Mouse (Mus musculus) spleen, adult 2 months (tissue): ENCODE measurements around the gene Meiob. TPM values are rescaled to one million over a fixed set of nuclear protein-coding genes. Genes with fewer than 3 reads are reported as not detected.

Source experiments
- DNase-seq, 2 experiments: peaks; one replicate each; pipeline versions ENCODE4 v3.0.0 to v3.0.0-alpha.2; 2012 to 2021; ENCODE audit warnings: low spot score in 2 of 2, low read depth in 1 of 2
- H3K27ac ChIP-seq: fragments of 200-500 bp; 2 replicates; pipeline ENCODE4 v1.5.1; 2012; ENCODE audit warnings: low read length, inconsistent platforms; ENCODE audit not compliant: insufficient read depth
- H3K27me3 ChIP-seq: fragments of 200-500 bp; 2 replicates; pipeline ENCODE4 v1.6.1; 2012; ENCODE audit warnings: mild to moderate bottlenecking, moderate library complexity, low read length, inconsistent platforms; ENCODE audit not compliant: control insufficient read depth, insufficient read depth
- H3K36me3 ChIP-seq: fragments of 200-500 bp; 2 replicates; pipeline ENCODE4 v1.6.1; 2012; ENCODE audit warnings: mild to moderate bottlenecking, low read length, inconsistent platforms; ENCODE audit not compliant: control insufficient read depth, insufficient read depth
- H3K4me1 ChIP-seq: fragments of 200-500 bp; 2 replicates; pipeline ENCODE4 v1.6.1; 2011; ENCODE audit warnings: inconsistent platforms; ENCODE audit not compliant: control insufficient read depth, insufficient read depth, insufficient read length
- H3K4me3 ChIP-seq: fragments of 200-500 bp; 2 replicates; pipeline ENCODE4 v1.5.1; 2011; ENCODE audit warnings: mild to moderate bottlenecking, inconsistent platforms; ENCODE audit not compliant: insufficient read depth, insufficient read length; ENCODE audit errors: extremely low read depth
- CTCF ChIP-seq: fragments of 200-500 bp; IDR thresholded peaks from 2 replicates; pipeline ENCODE4 v1.5.1; 2011; ENCODE audit warnings: mild to moderate bottlenecking, inconsistent platforms; ENCODE audit not compliant: insufficient read depth, insufficient read length, insufficient replicate concordance; ENCODE audit errors: extremely low read depth
- POLR2A ChIP-seq: fragments of 200-500 bp; IDR thresholded peaks from 2 replicates; pipeline ENCODE4 v1.6.1; 2011; ENCODE audit warnings: low read depth, low read length, inconsistent platforms
- WGBS: fragments of 180-500 bp; shearing (Covaris S2); methylation state at CpG from one replicate; pipeline ENCODE4 v1.1.7; 2018; 5-methylcytosine and 5-hydroxymethylcytosine counted together
- polyA plus RNA-seq: library from polyadenylated mRNA; depleted of rRNA; stranded (reverse); fragments of >200 nt; gene quantifications from 2 replicates; pipeline ENCODE4 v1.2.3, GENCODE M21; 2012

Gene Meiob
- polyA plus RNA-seq, 1 experiment = not detected

- H3K36me3 ChIP-seq = no peaks in the 10 kb centered on the region
- TF ChIP-seq POLR2A = no peak
- no peak for TF ChIP-seq CTCF
- H3K27me3 ChIP-seq = peaks cover 2% of the 10 kb centered on the region; the same call in 1 of the 2 replicates
- no peak for DNase-seq
- H3K27ac ChIP-seq = no peak overlapping the region
- WGBS = 71% methylated on average over 9 of the region's 9 CpGs
- peaks cover under 1% of the 10 kb centered on the region; the same call in 1 of the 2 replicates for H3K4me1 ChIP-seq
- no peak overlapping the region for H3K4me3 ChIP-seq
Measured at GRCm38 (mm10) chr17:24798229-24798628, 5.9 kb upstream of the Meiob start.

- no peak for DNase-seq
- Histone ChIP-seq H3K4me1 (peaks cover 9% of the 10 kb centered on the region; the same call in 1 of the 2 replicates), H3K27me3 (peaks cover 6% of the 10 kb centered on the region), H3K27ac (no peak overlapping the region), H3K36me3 (no peaks in the 10 kb centered on the region), H3K4me3 (no peak overlapping the region)
- no peak for TF ChIP-seq CTCF
- TF ChIP-seq POLR2A = no peak
- WGBS = 93% methylated on average over 4 of the region's 4 CpGs
Measured at GRCm38 (mm10) chr17:24799476-24799875, 4.6 kb upstream of the Meiob start.

- Histone ChIP-seq H3K4me3 (no peak overlapping the region), H3K27me3 (peaks cover 6% of the 10 kb centered on the region), H3K27ac (no peak overlapping the region), H3K36me3 (no peaks in the 10 kb centered on the region), H3K4me1 (peaks cover 9% of the 10 kb centered on the region; the same call in 1 of the 2 replicates)
- 61% methylated on average over 3 of the region's 3 CpGs for WGBS
- no peak for DNase-seq
- TF ChIP-seq CTCF (no peak), POLR2A (no peak)
Measured at GRCm38 (mm10) chr17:24800524-24800923, 3.6 kb upstream of the Meiob start.

GRCm38 (mm10) chr17:24811211-24811610 is 7.1 kb downstream of the Meiob start:
- WGBS = 80% methylated on average over 3 of the region's 3 CpGs
- no peak for DNase-seq
- Histone ChIP-seq H3K27me3 (0 out of 2 replicates have a peak, but pooled peaks cover 2% of the 10 kb centered on the region), H3K4me3 (no peak overlapping the region), H3K4me1 (no peaks in the 10 kb centered on the region), H3K27ac (no peak overlapping the region), H3K36me3 (no peaks in the 10 kb centered on the region)
- no peak for TF ChIP-seq CTCF
- TF ChIP-seq POLR2A = no peak

DNA sequence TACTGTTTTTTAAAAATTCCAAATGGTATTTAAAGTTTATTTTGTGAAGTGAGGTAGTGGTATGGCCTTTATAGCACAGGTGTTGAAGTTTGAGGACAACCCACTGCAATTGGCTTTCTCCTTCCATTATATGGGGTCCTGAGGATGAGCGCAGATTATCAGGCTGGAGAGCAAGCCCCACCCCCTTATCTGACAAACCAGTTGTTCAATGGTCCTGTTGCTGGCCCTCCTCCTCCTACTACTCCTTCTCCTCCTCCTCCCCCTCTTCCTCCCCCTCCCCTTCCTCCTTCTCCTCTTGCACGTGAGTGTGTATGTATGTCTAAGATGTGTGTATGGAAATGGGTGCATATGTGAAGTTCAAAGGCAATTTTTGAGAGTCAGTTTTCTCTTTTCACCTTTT is 8.1 kb downstream of the Meiob start:
- no peak overlapping the region for H3K27ac ChIP-seq
- H3K27me3 ChIP-seq = 0 out of 2 replicates have a peak, but pooled peaks cover 2% of the 10 kb centered on the region
- TF ChIP-seq POLR2A = no peak
- no peak for TF ChIP-seq CTCF
- WGBS = 32% methylated on average over 2 of the region's 2 CpGs
- H3K4me1 ChIP-seq = no peaks in the 10 kb centered on the region
- no peak for DNase-seq
- no peaks in the 10 kb centered on the region for H3K36me3 ChIP-seq
- no peak overlapping the region for H3K4me3 ChIP-seq

GRCm38 (mm10) chr17:24815256-24815655 is 11.2 kb downstream of the Meiob start:
- Histone ChIP-seq H3K4me1 (no peaks in the 10 kb centered on the region), H3K4me3 (no peak overlapping the region), H3K27me3 (no peaks in the 10 kb centered on the region; the same call in 1 of the 2 replicates), H3K27ac (no peak overlapping the region), H3K36me3 (no peaks in the 10 kb centered on the region)
- 78% methylated on average over 5 of the region's 5 CpGs for WGBS
- TF ChIP-seq CTCF (no peak), POLR2A (no peak)
- no peak for DNase-seq

GRCm38 (mm10) chr17:24817503-24817902 is 13.4 kb downstream of the Meiob start:
- Histone ChIP-seq H3K27ac (no peak overlapping the region), H3K27me3 (no peaks in the 10 kb centered on the region; the same call in 1 of the 2 replicates), H3K4me3 (no peak overlapping the region), H3K36me3 (no peaks in the 10 kb centered on the region), H3K4me1 (no peaks in the 10 kb centered on the region)
- no peak for DNase-seq
- TF ChIP-seq POLR2A (no peak), CTCF (no peak)
- WGBS = 45% methylated on average over 1 of the region's 1 CpGs
